Mouse (Mus musculus) myocyte (in vitro differentiated cells): ENCODE measurements around the gene Arhgap9. TPM values are rescaled to one million over a fixed set of nuclear protein-coding genes. Genes with fewer than 3 reads are reported as not detected.
"Not testable (repeated sequence)": the region's sequence is repeated elsewhere in the genome, so short reads cannot be mapped to it uniquely, and the experiment has no call there.

Experiments used
- H3K27me3 ChIP-seq: one replicate; pipeline ENCODE4 v1.6.1; 2011; ENCODE audit not compliant: control insufficient read depth, insufficient read depth, insufficient read length
- H3K36me3 ChIP-seq: one replicate; pipeline ENCODE4 v1.6.1; 2011; ENCODE audit not compliant: control insufficient read depth, insufficient read depth
- H3K4me2 ChIP-seq: one replicate; pipeline ENCODE4 v1.6.1; 2011; ENCODE audit warnings: low read depth, control low read depth
- H3K4me3 ChIP-seq: one replicate; pipeline ENCODE4 v1.5.1; 2011; ENCODE audit warnings: mild to moderate bottlenecking, control low read depth, moderate library complexity
- H3K79me2 ChIP-seq: one replicate; pipeline ENCODE4 v1.6.1; 2011; ENCODE audit not compliant: control insufficient read depth, insufficient read depth
- H3ac ChIP-seq: one replicate; pipeline ENCODE4 v1.6.1; 2011; ENCODE audit not compliant: control insufficient read depth, insufficient read length
- CEBPB ChIP-seq: IDR thresholded peaks from 2 replicates; pipeline ENCODE4 v1.6.1; 2011; ENCODE audit warnings: mild to moderate bottlenecking, moderate library complexity; ENCODE audit not compliant: poor library complexity, insufficient read depth, severe bottlenecking
- E2F4 ChIP-seq: IDR thresholded peaks from one replicate; pipeline ENCODE4 v1.6.1; 2011; ENCODE audit warnings: mild to moderate bottlenecking, control low read depth, moderate library complexity; ENCODE audit not compliant: insufficient read depth
- MAX ChIP-seq: IDR thresholded peaks from one replicate; pipeline ENCODE4 v1.6.1; 2011; ENCODE audit warnings: low read depth, mild to moderate bottlenecking, control low read depth
- MYOD1 ChIP-seq, 3 experiments: IDR thresholded peaks; one replicate each; pipeline ENCODE4 v1.6.1; 2011; ENCODE audit warnings: control low read depth in 2 of 3, low read depth in 2 of 3, mild to moderate bottlenecking in 2 of 3, moderate library complexity in 1 of 3; ENCODE audit not compliant: insufficient read length in 2 of 3, control insufficient read depth in 1 of 3
- MYOG ChIP-seq, 3 experiments: IDR thresholded peaks; one replicate each; pipeline ENCODE4 v1.6.1; 2011; ENCODE audit warnings: control low read depth in 2 of 3, low read depth in 2 of 3, mild to moderate bottlenecking in 2 of 3; ENCODE audit not compliant: insufficient read length in 2 of 3, control insufficient read depth in 1 of 3, insufficient read depth in 1 of 3
- POLR2A ChIP-seq: IDR thresholded peaks from one replicate; pipeline ENCODE4 v1.6.1; 2011; ENCODE audit warnings: low read depth, mild to moderate bottlenecking, control low read depth, moderate library complexity; ENCODE audit not compliant: insufficient read length
- POLR2AphosphoS2 ChIP-seq: IDR thresholded peaks from one replicate; pipeline ENCODE4 v1.6.1; 2011; ENCODE audit warnings: low read depth, control low read depth; ENCODE audit not compliant: insufficient read length
- REST ChIP-seq: IDR thresholded peaks from one replicate; pipeline ENCODE4 v1.6.1; 2011; ENCODE audit warnings: mild to moderate bottlenecking, control low read depth, moderate library complexity; ENCODE audit not compliant: insufficient read depth, insufficient read length
- SRF ChIP-seq: IDR thresholded peaks from one replicate; pipeline ENCODE4 v1.6.1; 2011; ENCODE audit warnings: low read depth; ENCODE audit not compliant: control insufficient read depth, insufficient read length
- TCF12 ChIP-seq: IDR thresholded peaks from one replicate; pipeline ENCODE4 v1.6.1; 2011; ENCODE audit warnings: mild to moderate bottlenecking, control low read depth; ENCODE audit not compliant: poor library complexity, insufficient read depth, severe bottlenecking
- TCF3 ChIP-seq: IDR thresholded peaks from one replicate; pipeline ENCODE4 v1.6.1; 2011; ENCODE audit warnings: low read depth, control low read depth; ENCODE audit not compliant: insufficient read length
- USF1 ChIP-seq: IDR thresholded peaks from one replicate; pipeline ENCODE4 v1.6.1; 2011; ENCODE audit warnings: low read depth, mild to moderate bottlenecking, control low read depth, moderate library complexity
- polyA plus RNA-seq: library from polyadenylated mRNA; unstranded; fragments of >200 nt; fragmentation: generic; extraction: Trizol; gene quantifications from one replicate; pipeline ENCODE4 v1.2.1, GENCODE M21; 2012; ENCODE audit warnings: missing spikeins

Arhgap9 gene
- polyA plus RNA-seq, 1 experiment = 0.77 TPM

GRCm38 (mm10) chr10:127311476-127312355 is 10.0 kb upstream of the Arhgap9 start, which contains the start of gene Mars:
TSS of gene Mars (minus strand) at chr10:127311786.
- Histone ChIP-seq H3K4me3 (peak within 1 kb of the TSS; percentile 68), H3K79me2 (peaks cover 29% of the 10 kb centered on the region), H3K4me2 (peak within 1 kb of the TSS; percentile 82), H3K27me3 (no peaks in the 10 kb centered on the region), H3K36me3 (peaks cover 31% of the 10 kb centered on the region), H3ac (peak within 1 kb of the TSS; percentile 91)
- TF ChIP-seq USF1 (no peak), E2F4 (no peak), REST (no peak), TCF12 (no peak), TCF3 (no peak), MYOD1 (IDR thresholded peaks at IDR 0.05; ENCODE audit: control insufficient read depth in 1 of 3, insufficient read length in 2 of 3, low read depth in 2 of 3) (peak in 1 of 3 experiments; percentile 16), SRF (peak; percentile 9), MYOG (IDR thresholded peaks at IDR 0.05; ENCODE audit: control insufficient read depth in 1 of 3, insufficient read depth in 1 of 3, insufficient read length in 2 of 3, low read depth in 2 of 3) (peak in 1 of 3 experiments; percentile 44), CEBPB (peak; percentile 88), POLR2A (peak; percentile 90), MAX (peak; percentile 87), POLR2AphosphoS2 (peak; percentile 87)

GRCm38 (mm10) chr10:127312356-127312676 is 9.4 kb upstream of the Arhgap9 start:
- Histone ChIP-seq H3K36me3 (peaks cover 25% of the 10 kb centered on the region), H3K4me2 (peak overlapping the region; percentile 78), H3K79me2 (peaks cover 28% of the 10 kb centered on the region), H3K4me3 (peak overlapping the region; percentile 68), H3K27me3 (no peaks in the 10 kb centered on the region), H3ac (peak overlapping the region; percentile 91)
- no peak for TF ChIP-seq TCF12
- TF ChIP-seq E2F4 = no peak
- peak; percentile 71 for TF ChIP-seq POLR2AphosphoS2
- no peak for TF ChIP-seq USF1
- no peak for TF ChIP-seq SRF
- TF ChIP-seq MYOD1 (IDR thresholded peaks at IDR 0.05; ENCODE audit: control insufficient read depth in 1 of 3, insufficient read length in 2 of 3, low read depth in 2 of 3) = no peak
- TF ChIP-seq MAX = peak; percentile 53
- TF ChIP-seq POLR2A = peak; percentile 48
- TF ChIP-seq MYOG (IDR thresholded peaks at IDR 0.05; ENCODE audit: control insufficient read depth in 1 of 3, insufficient read depth in 1 of 3, insufficient read length in 2 of 3, low read depth in 2 of 3) = peak in 1 of 3 experiments; percentile 13
- no peak for TF ChIP-seq CEBPB

- TF ChIP-seq CEBPB (0 out of 2 replicates have a peak, but pooled peaks have one; percentile 11), MYOD1 (IDR thresholded peaks at IDR 0.05; ENCODE audit: control insufficient read depth in 1 of 3, insufficient read length in 2 of 3, low read depth in 2 of 3) (no peak), MAX (no peak)
- peak overlapping the region; percentile 78 for H3K4me2 ChIP-seq
Measured at GRCm38 (mm10) chr10:127312858-127313257, 8.9 kb upstream of the Arhgap9 start.

GRCm38 (mm10) chr10:127313516-127313915 is 8.2 kb upstream of the Arhgap9 start:
- not testable (repeated sequence) for H3K4me2 ChIP-seq, H3K4me3 ChIP-seq, H3K27me3 ChIP-seq, H3ac ChIP-seq
- peaks cover 23% of the 10 kb centered on the region for H3K79me2 ChIP-seq
- H3K36me3 ChIP-seq = peaks cover 13% of the 10 kb centered on the region

More at GRCm38 (mm10) chr10:127312858-127313257, 8.9 kb upstream of the Arhgap9 start:
- peak overlapping the region; percentile 68 for H3K4me3 ChIP-seq
- H3ac ChIP-seq = no peak overlapping the region
- peaks cover 23% of the 10 kb centered on the region for H3K79me2 ChIP-seq
- no peaks in the 10 kb centered on the region for H3K27me3 ChIP-seq
- peaks cover 20% of the 10 kb centered on the region for H3K36me3 ChIP-seq

GRCm38 (mm10) chr10:127314950-127315349 is 6.8 kb upstream of the Arhgap9 start:
- H3K79me2 ChIP-seq = peaks cover 14% of the 10 kb centered on the region
- not testable (repeated sequence) for H3ac ChIP-seq, H3K36me3 ChIP-seq, H3K27me3 ChIP-seq, H3K4me2 ChIP-seq, H3K4me3 ChIP-seq

GRCm38 (mm10) chr10:127317277-127317676 is 4.5 kb upstream of the Arhgap9 start:
- no peak overlapping the region for H3ac ChIP-seq
- TF ChIP-seq MYOD1 (IDR thresholded peaks at IDR 0.05; ENCODE audit: control insufficient read depth in 1 of 3, insufficient read length in 2 of 3, low read depth in 2 of 3) (no peak), TCF12 (no peak), MAX (no peak), SRF (no peak), POLR2AphosphoS2 (no peak), TCF3 (no peak), REST (no peak), MYOG (IDR thresholded peaks at IDR 0.05; ENCODE audit: control insufficient read depth in 1 of 3, insufficient read depth in 1 of 3, insufficient read length in 2 of 3, low read depth in 2 of 3) (no peak), CEBPB (no peak), POLR2A (no peak), E2F4 (no peak), USF1 (no peak)
- H3K27me3 ChIP-seq = peaks cover 11% of the 10 kb centered on the region
- H3K79me2 ChIP-seq = no peaks in the 10 kb centered on the region
- no peak overlapping the region for H3K4me2 ChIP-seq
- H3K4me3 ChIP-seq = no peak overlapping the region
- H3K36me3 ChIP-seq = no peaks in the 10 kb centered on the region
